Mouse (Mus musculus): ENCODE data around the gene Gm17324.
"Not testable (repeated sequence)": the region's sequence is repeated elsewhere in the genome, so short reads cannot be mapped to it uniquely, and the experiment has no call there.

Gene Gm17324

GRCm38 (mm10) chr9:78447973-78448873 is at the start of gene Gm17324, which contains the start of gene Mto1:
Gm17324 (minus strand) TSS chr9:78448786.
Mto1 (plus strand) TSS chr9:78448208.
- peak; percentile 89 for DNase-seq

GRCm38 (mm10) chr9:78493171-78493570 is 44.6 kb upstream of the Gm17324 start:
- DNase-seq = no peak

- DNase-seq = no peak
These were observed 43.7 kb upstream of the Gm17324 start for GRCm38 (mm10) chr9:78492254-78492653.

- no peak for DNase-seq
These were observed 42.6 kb upstream of the Gm17324 start for GRCm38 (mm10) chr9:78491169-78491568.

GRCm38 (mm10) chr9:78488890-78489420 is 40.4 kb upstream of the Gm17324 start, which contains the start of gene Eef1a1:
Eef1a1 (minus strand) TSS chr9:78489151.
- peak; percentile 29 for DNase-seq

- not testable (repeated sequence) for DNase-seq
These were observed 39.4 kb upstream of the Gm17324 start for GRCm38 (mm10) chr9:78488021-78488420.

GRCm38 (mm10) chr9:78484660-78485059 is 36.1 kb upstream of the Gm17324 start:
- no peak for DNase-seq

GRCm38 (mm10) chr9:78482386-78482785 is 33.8 kb upstream of the Gm17324 start:
- DNase-seq = no peak

GRCm38 (mm10) chr9:78481423-78482331 is 33.1 kb upstream of the Gm17324 start:
- peak; percentile 97 for DNase-seq

GRCm38 (mm10) chr9:78480706-78481358 is 32.2 kb upstream of the Gm17324 start:
- peak; percentile 79 for DNase-seq

- DNase-seq = not testable (repeated sequence)
These were observed 31.6 kb upstream of the Gm17324 start for GRCm38 (mm10) chr9:78480227-78480626.

GRCm38 (mm10) chr9:78479308-78479707 is 30.7 kb upstream of the Gm17324 start:
- DNase-seq = not testable (repeated sequence)

- not testable (repeated sequence) for DNase-seq
These were observed 29.5 kb upstream of the Gm17324 start for GRCm38 (mm10) chr9:78478009-78478605.

- no peak for DNase-seq
These were observed 28.5 kb upstream of the Gm17324 start for GRCm38 (mm10) chr9:78477021-78477551.

- no peak for DNase-seq
These were observed 28.0 kb upstream of the Gm17324 start for GRCm38 (mm10) chr9:78476531-78477020.

GRCm38 (mm10) chr9:78475873-78476272 is 27.3 kb upstream of the Gm17324 start:
- DNase-seq = no peak

- DNase-seq = no peak
These were observed 26.8 kb upstream of the Gm17324 start for GRCm38 (mm10) chr9:78475383-78475780.

GRCm38 (mm10) chr9:78474771-78475382 is 26.3 kb upstream of the Gm17324 start:
- DNase-seq = no peak

GRCm38 (mm10) chr9:78474270-78474669 is 25.7 kb upstream of the Gm17324 start:
- DNase-seq = no peak

- no peak for DNase-seq
These were observed 25.0 kb upstream of the Gm17324 start for GRCm38 (mm10) chr9:78473588-78473987.

GRCm38 (mm10) chr9:78465725-78466124 is 17.1 kb upstream of the Gm17324 start:
- no peak for DNase-seq
